Mouse (Mus musculus) bone marrow macrophage, adult 2 months (primary cell): Measurements from ENCODE around the gene Sgpl1. TPM values are rescaled to one million over a fixed set of nuclear protein-coding genes. Genes with fewer than 3 reads are reported as not detected.

ENCODE experiments used
- H3K27ac ChIP-seq: 2 replicates; pipeline ENCODE4 v1.5.1; 2012; ENCODE audit warnings: low read depth, low read length; ENCODE audit not compliant: insufficient read depth
- H3K4me1 ChIP-seq: 2 replicates; pipeline ENCODE4 v1.6.1; 2012; ENCODE audit warnings: low read length; ENCODE audit not compliant: control insufficient read depth, insufficient read depth
- H3K4me3 ChIP-seq: 2 replicates; pipeline ENCODE4 v1.5.1; 2012; ENCODE audit warnings: mild to moderate bottlenecking, low read length, moderate library complexity; ENCODE audit not compliant: insufficient read depth
- CTCF ChIP-seq: IDR thresholded peaks from 2 replicates; pipeline ENCODE4 v1.5.1; 2012; ENCODE audit warnings: low read depth, mild to moderate bottlenecking, low read length, moderate library complexity
- POLR2A ChIP-seq: IDR thresholded peaks from 2 replicates; pipeline ENCODE4 v1.6.1; 2012; ENCODE audit warnings: mild to moderate bottlenecking, low read depth, low read length, borderline replicate concordance
- polyA plus RNA-seq: library from polyadenylated mRNA; stranded (reverse); fragments of >200 nt; gene quantifications from 2 replicates; pipeline ENCODE4 v1.2.4, GENCODE M21; 2012; ENCODE audit not compliant: missing spikeins, insufficient read depth, insufficient read length

Sgpl1 gene
- polyA plus RNA-seq, 1 experiment, result 268 TPM

- TF ChIP-seq CTCF (no peak), POLR2A (no peak)
- Histone ChIP-seq H3K27ac (no peak overlapping the region), H3K4me1 (peaks cover 6% of the 10 kb centered on the region; the same call in 1 of the 2 replicates), H3K4me3 (no peak overlapping the region)
Observed at GRCm38 (mm10) chr10:61069248-61069647, 78.3 kb downstream of the Sgpl1 start.

- H3K27ac ChIP-seq, result no peak overlapping the region
- TF ChIP-seq POLR2A (no peak), CTCF (peak; percentile 80; the same call in 1 of the 2 replicates)
- H3K4me1 ChIP-seq, result peaks cover 6% of the 10 kb centered on the region; the same call in 1 of the 2 replicates
- H3K4me3 ChIP-seq, result no peak overlapping the region
Observed at GRCm38 (mm10) chr10:61068436-61069192, 78.9 kb downstream of the Sgpl1 start.

GRCm38 (mm10) chr10:61065287-61066005, 82.1 kb downstream of the Sgpl1 start:
- TF ChIP-seq POLR2A (no peak), CTCF (no peak)
- Histone ChIP-seq H3K4me1 (peaks cover 5% of the 10 kb centered on the region; the same call in 1 of the 2 replicates), H3K27ac (no peak overlapping the region)

GRCm38 (mm10) chr10:61064635-61065034, 82.9 kb downstream of the Sgpl1 start:
- no peak for TF ChIP-seq CTCF
- TF ChIP-seq POLR2A, result no peak
- peaks cover 5% of the 10 kb centered on the region; the same call in 1 of the 2 replicates for H3K4me1 ChIP-seq
- no peak overlapping the region for H3K27ac ChIP-seq
- H3K4me3 ChIP-seq, result no peak overlapping the region

More at GRCm38 (mm10) chr10:61065287-61066005, 82.1 kb downstream of the Sgpl1 start:
- no peak overlapping the region for H3K4me3 ChIP-seq

- no peak for TF ChIP-seq CTCF
- TF ChIP-seq POLR2A, result no peak
- no peak overlapping the region for H3K27ac ChIP-seq
- no peak overlapping the region for H3K4me3 ChIP-seq
- peaks cover 5% of the 10 kb centered on the region; the same call in 1 of the 2 replicates for H3K4me1 ChIP-seq
Observed at GRCm38 (mm10) chr10:61063271-61063864, 84.1 kb downstream of the Sgpl1 start.

- H3K27ac ChIP-seq, result no peak overlapping the region
- no peak overlapping the region for H3K4me3 ChIP-seq
- no peaks in the 10 kb centered on the region for H3K4me1 ChIP-seq
- TF ChIP-seq CTCF (no peak), POLR2A (no peak)
Observed at GRCm38 (mm10) chr10:61059543-61060110, 87.9 kb downstream of the Sgpl1 start.

- Histone ChIP-seq H3K27ac (no peak overlapping the region), H3K4me3 (no peak overlapping the region), H3K4me1 (no peaks in the 10 kb centered on the region)
- TF ChIP-seq POLR2A (no peak), CTCF (no peak)
Observed at GRCm38 (mm10) chr10:61059101-61059500, 88.4 kb downstream of the Sgpl1 start.

- no peaks in the 10 kb centered on the region for H3K4me1 ChIP-seq
- no peak overlapping the region for H3K4me3 ChIP-seq
- no peak for TF ChIP-seq POLR2A
- TF ChIP-seq CTCF, result no peak
- no peak overlapping the region for H3K27ac ChIP-seq
Observed at GRCm38 (mm10) chr10:61056661-61057060, 90.8 kb downstream of the Sgpl1 start.

GRCm38 (mm10) chr10:61051993-61052613, 95.4 kb downstream of the Sgpl1 start:
- H3K4me1 ChIP-seq, result no peaks in the 10 kb centered on the region
- no peak overlapping the region for H3K27ac ChIP-seq

More at GRCm38 (mm10) chr10:61051993-61052613, 95.4 kb downstream of the Sgpl1 start:
- TF ChIP-seq CTCF, result peak; percentile 88
- TF ChIP-seq POLR2A, result no peak
- H3K4me3 ChIP-seq, result no peak overlapping the region

Other genes with a start within 250 kb of the Sgpl1 start
- gene Pcbd1, start 58.4 kb downstream of the Sgpl1 start, polyA plus RNA-seq, result not detected in 2 replicates
- gene Tbata, start 24.3 kb upstream of the Sgpl1 start, polyA plus RNA-seq, result not detected in 2 replicates
- gene Adamts14, start 125.7 kb upstream of the Sgpl1 start, polyA plus RNA-seq, result 0.11 TPM in 1 of 2 replicates, not detected in the other
- gene Prf1, start 150.1 kb upstream of the Sgpl1 start, polyA plus RNA-seq, result not detected in 2 replicates
- gene Pald1, start 235.8 kb upstream of the Sgpl1 start, polyA plus RNA-seq, result 5.3 and 5.7 TPM in 2 replicates